Mouse (Mus musculus) intestine, embryonic 14.5 days (tissue): ENCODE results near the gene Saxo1. TPM values are rescaled to one million over a fixed set of nuclear protein-coding genes. Genes with fewer than 3 reads are reported as not detected.

Experiments used
- ATAC-seq: fragments of 200-750 bp; cut with Nextera tagmentation; replicated peaks from 2 replicates; pipeline ENCODE4 v1.8.0; 2017; ENCODE audit warnings: low read depth, moderate number of reproducible peaks, moderate TSS enrichment, moderate library complexity; ENCODE audit not compliant: low FRiP score, low TSS enrichment
- DNase-seq: peaks from one replicate; pipeline ENCODE4 v3.0.0-alpha.2; 2018; ENCODE audit warnings: low spot score
- H3K27ac ChIP-seq: fragments of 300-500 bp; sonication (generic); 2 replicates; pipeline ENCODE4 v1.5.1; 2014; ENCODE audit warnings: low read depth, mild to moderate bottlenecking, control low read depth
- H3K27me3 ChIP-seq: fragments of 300-500 bp; sonication (generic); replicated peaks from 2 replicates; pipeline ENCODE4 v1.6.1; 2014; ENCODE audit warnings: low read length, control low read depth; ENCODE audit not compliant: control insufficient read depth, insufficient read depth
- H3K36me3 ChIP-seq: fragments of 300-500 bp; sonication (generic); 2 replicates; pipeline ENCODE4 v1.6.1; 2014; ENCODE audit warnings: low read length, control low read depth; ENCODE audit not compliant: control insufficient read depth, insufficient read depth
- H3K4me1 ChIP-seq: fragments of 300-500 bp; sonication (generic); replicated peaks from 2 replicates; pipeline ENCODE4 v1.6.1; 2014; ENCODE audit warnings: low read length, control low read depth, mixed read lengths; ENCODE audit not compliant: control insufficient read depth, insufficient read depth
- H3K4me2 ChIP-seq: fragments of 300-500 bp; sonication (generic); 2 replicates; pipeline ENCODE4 v1.6.1; 2014; ENCODE audit warnings: low read length
- H3K4me3 ChIP-seq: fragments of 300-500 bp; sonication (generic); 2 replicates; pipeline ENCODE4 v1.5.1; 2014; ENCODE audit warnings: low read depth, low read length, control low read depth, mixed read lengths
- H3K9ac ChIP-seq: fragments of 300-500 bp; sonication (generic); 2 replicates; pipeline ENCODE4 v1.6.1; 2014; ENCODE audit warnings: mild to moderate bottlenecking, low read length
- H3K9me3 ChIP-seq: fragments of 300-500 bp; sonication (generic); 2 replicates; pipeline ENCODE4 v1.6.1; 2016; ENCODE audit warnings: low read length, control low read depth; ENCODE audit not compliant: control insufficient read depth
- WGBS: fragments of 180-500 bp; shearing (Covaris S2); extraction: QIAGEN DNeasy Blood & Tissue Kit; methylation state at CpG from one replicate; pipeline ENCODE4 v1.1.7; 2014; 5-methylcytosine and 5-hydroxymethylcytosine counted together
- polyA plus RNA-seq: library from polyadenylated mRNA; unstranded; fragments of >200 nt; fragmentation: Nextera tagmentation; extraction: Ambion mirVana; gene quantifications from 2 replicates; pipeline ENCODE4 v1.2.1, GENCODE M21; 2014

Saxo1 gene
- polyA plus RNA-seq, 1 experiment from 2014 or later = not detected

DNA sequence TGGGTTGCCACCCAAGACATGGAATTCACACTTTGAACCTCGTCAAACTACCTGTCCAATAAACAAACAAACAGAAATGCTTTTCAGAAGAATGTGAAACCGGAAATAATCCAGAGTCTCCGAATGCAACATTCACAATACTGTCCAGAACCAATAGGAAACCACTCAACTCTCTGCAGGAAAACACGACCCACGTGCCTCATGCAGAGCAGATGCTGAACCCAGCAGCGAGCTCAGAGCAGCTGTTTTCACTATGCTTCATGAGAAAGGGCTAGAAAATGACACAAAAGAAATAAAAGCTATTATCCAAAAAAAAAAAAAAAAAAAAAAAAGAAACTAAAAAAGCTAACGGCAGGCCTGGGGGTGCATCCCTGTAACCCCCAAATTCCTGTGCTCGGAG, 74.4 kb downstream of the Saxo1 start:
- no peak for DNase-seq
- Histone ChIP-seq H3K27ac (no peak overlapping the region), H3K4me2 (no peak overlapping the region), H3K27me3 (no peaks in the 10 kb centered on the region), H3K9ac (no peak overlapping the region), H3K36me3 (no peaks in the 10 kb centered on the region), H3K9me3 (no peaks in the 10 kb centered on the region), H3K4me3 (no peak overlapping the region), H3K4me1 (peaks cover 7% of the 10 kb centered on the region)
- ATAC-seq = no peak
- 72% methylated on average over 8 of the region's 8 CpGs for WGBS

DNA sequence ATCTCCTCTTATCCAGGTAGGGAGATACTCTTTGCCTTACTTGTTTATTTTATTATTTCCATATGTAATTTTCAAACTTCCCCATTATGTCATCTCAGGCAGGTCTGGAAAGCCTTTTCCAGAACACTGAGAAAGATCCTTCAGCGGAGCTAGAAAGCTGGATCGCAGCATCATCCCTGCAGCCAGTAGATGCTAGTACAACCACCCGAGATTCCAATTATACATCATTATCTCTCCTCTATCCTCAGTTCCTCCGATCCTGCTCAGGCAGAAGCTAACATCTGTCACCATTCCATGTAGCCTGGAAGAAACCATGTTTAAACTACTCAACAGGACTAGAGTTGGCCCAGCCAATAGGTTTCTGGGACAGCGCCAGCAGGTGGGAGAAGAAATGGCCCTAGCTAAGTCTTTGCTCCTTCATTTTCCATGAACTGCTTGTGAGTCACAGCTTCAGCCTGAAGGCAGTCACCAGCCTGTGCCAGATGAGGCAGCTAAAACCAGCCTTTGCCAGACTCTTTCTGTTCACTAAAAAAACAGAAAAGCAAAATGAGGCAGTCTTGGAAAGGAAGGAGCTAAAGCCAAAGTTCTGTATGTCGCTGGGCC, 75.0 kb downstream of the Saxo1 start:
- no peak for DNase-seq
- H3K9me3 ChIP-seq = no peaks in the 10 kb centered on the region
- peaks cover 7% of the 10 kb centered on the region for H3K4me1 ChIP-seq
- H3K9ac ChIP-seq = no peak overlapping the region
- H3K36me3 ChIP-seq = no peaks in the 10 kb centered on the region
- H3K27ac ChIP-seq = no peak overlapping the region
- no peak overlapping the region for H3K4me2 ChIP-seq
- no peak for ATAC-seq
- WGBS = 83% methylated on average over 6 of the region's 6 CpGs
- no peak overlapping the region for H3K4me3 ChIP-seq
- H3K27me3 ChIP-seq = no peaks in the 10 kb centered on the region

DNA sequence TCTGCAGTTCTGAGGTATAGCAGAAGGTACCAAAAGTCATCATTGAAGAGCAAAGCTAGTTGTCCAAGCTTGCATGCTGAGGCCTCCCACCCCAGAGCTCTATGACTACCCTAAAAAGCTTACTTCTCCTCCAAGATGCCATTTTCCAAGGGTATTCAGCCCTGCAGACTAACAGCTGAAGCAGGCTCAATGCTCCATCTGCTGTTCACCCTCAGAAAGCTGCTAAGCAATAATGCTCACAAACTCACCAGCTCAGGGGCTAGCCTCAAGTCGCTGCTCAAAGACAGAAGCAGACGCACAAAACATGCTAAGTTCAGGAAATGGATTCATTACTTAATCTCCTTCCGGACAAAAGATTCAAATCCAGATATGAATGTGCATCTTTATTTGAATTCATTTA, 77.2 kb downstream of the Saxo1 start:
- H3K4me1 ChIP-seq = peaks cover 7% of the 10 kb centered on the region
- no peaks in the 10 kb centered on the region for H3K9me3 ChIP-seq
- no peaks in the 10 kb centered on the region for H3K36me3 ChIP-seq
- DNase-seq = no peak
- no peak overlapping the region for H3K4me2 ChIP-seq
- no peak overlapping the region for H3K4me3 ChIP-seq
- no peak overlapping the region for H3K27ac ChIP-seq
- 83% methylated on average over 3 of the region's 3 CpGs for WGBS
- H3K9ac ChIP-seq = no peak overlapping the region
- H3K27me3 ChIP-seq = no peaks in the 10 kb centered on the region
- no peak for ATAC-seq

DNA sequence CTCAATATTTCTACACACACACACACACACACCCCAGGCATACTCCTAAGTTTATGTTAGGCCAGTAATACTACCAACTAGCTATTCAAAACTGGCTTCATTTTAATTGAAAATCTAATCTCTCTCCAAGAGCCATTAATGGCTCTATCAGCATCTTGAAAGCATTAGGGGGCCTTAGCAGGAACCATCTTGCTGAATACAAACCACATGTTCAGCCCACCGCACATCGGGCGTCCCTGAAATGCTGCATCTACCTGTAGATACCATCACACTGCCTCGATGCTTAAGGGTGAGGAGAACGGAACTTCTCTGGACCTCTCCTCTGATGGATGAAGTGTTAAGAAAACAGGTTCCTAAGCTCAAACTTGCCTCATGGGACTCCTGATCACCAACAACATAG, 93.3 kb downstream of the Saxo1 start:
- Histone ChIP-seq H3K27me3 (no peaks in the 10 kb centered on the region), H3K4me1 (no peaks in the 10 kb centered on the region), H3K9me3 (no peaks in the 10 kb centered on the region), H3K4me2 (no peak overlapping the region), H3K36me3 (no peaks in the 10 kb centered on the region), H3K9ac (no peak overlapping the region), H3K4me3 (no peak overlapping the region), H3K27ac (no peak overlapping the region)
- no peak for DNase-seq
- WGBS = 86% methylated on average over 5 of the region's 5 CpGs
- ATAC-seq = no peak

DNA sequence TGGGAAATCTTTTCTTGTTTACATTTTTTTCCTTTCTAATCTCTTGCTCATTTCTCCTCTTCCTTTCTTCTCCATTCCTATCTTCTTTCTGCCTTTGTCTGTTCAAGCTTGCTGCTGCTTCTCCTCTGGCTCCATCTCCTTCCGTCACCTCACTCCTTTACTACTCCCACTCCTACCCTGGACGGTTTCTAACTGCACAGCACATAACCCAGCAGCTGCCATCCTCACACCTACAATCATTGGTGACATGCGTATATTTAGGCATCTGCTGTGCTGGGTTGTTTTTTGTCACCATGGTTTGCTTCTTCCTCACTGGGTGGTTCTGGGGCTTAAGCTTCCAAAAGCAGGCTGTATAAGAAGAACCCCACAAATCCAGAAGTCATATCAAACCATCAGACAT, 107.7 kb downstream of the Saxo1 start:
- H3K36me3 ChIP-seq = no peaks in the 10 kb centered on the region
- no peaks in the 10 kb centered on the region for H3K4me1 ChIP-seq
- no peaks in the 10 kb centered on the region for H3K9me3 ChIP-seq
- no peak overlapping the region for H3K27ac ChIP-seq
- ATAC-seq = no peak
- 84% methylated on average over 3 of the region's 3 CpGs for WGBS
- DNase-seq = no peak
- no peak overlapping the region for H3K4me2 ChIP-seq
- H3K9ac ChIP-seq = no peak overlapping the region
- no peak overlapping the region for H3K4me3 ChIP-seq
- no peaks in the 10 kb centered on the region for H3K27me3 ChIP-seq

DNA sequence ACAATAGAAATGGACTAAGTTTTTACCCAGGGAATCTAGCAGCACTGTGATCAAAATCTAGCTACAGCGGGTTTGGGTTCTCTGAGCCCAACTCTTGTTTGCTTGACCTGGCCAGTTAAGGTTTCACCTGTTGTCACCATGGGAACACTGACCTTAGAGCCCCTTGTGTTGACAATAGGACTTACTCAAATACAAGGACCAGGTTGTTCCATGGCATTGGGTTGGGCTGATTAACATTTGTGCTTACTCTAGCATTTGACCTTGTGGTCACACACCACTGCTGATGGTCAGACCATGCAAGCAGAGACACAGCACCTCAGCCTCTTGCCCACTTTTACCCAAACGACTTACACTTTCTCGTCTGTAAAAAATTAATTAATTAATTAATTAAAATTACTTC, 121.8 kb downstream of the Saxo1 start:
- no peak for ATAC-seq
- 64% methylated on average over 3 of the region's 3 CpGs for WGBS
- H3K27me3 ChIP-seq = no peaks in the 10 kb centered on the region
- no peaks in the 10 kb centered on the region for H3K36me3 ChIP-seq
- H3K4me3 ChIP-seq = no peak overlapping the region
- H3K4me2 ChIP-seq = no peak overlapping the region
- no peak overlapping the region for H3K9ac ChIP-seq
- H3K4me1 ChIP-seq = no peaks in the 10 kb centered on the region; the same call in 1 of the 2 replicates
- DNase-seq = no peak
- H3K9me3 ChIP-seq = no peaks in the 10 kb centered on the region
- no peak overlapping the region for H3K27ac ChIP-seq

DNA sequence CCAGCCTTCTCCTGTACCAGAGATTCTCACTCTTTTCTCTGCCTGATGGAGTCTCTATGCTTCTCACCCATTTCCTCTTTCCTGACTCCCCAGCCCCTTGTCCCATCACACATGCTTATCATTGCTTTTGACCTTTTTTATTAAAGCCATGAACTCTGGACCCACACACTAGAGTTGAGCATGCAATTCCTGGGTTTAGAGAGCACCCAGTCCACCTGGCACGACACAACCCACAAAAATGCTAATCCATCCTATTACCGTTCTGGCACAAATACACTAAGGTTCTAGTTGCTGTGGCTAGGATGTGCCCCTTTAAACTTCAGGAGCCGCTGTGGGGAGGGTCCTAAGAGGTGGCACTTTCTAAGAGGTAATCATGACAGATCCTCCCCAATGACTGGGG, 122.5 kb downstream of the Saxo1 start:
- Histone ChIP-seq H3K4me1 (no peaks in the 10 kb centered on the region; the same call in 1 of the 2 replicates), H3K4me3 (no peak overlapping the region), H3K4me2 (no peak overlapping the region), H3K9me3 (no peaks in the 10 kb centered on the region), H3K27ac (no peak overlapping the region), H3K9ac (no peak overlapping the region), H3K36me3 (no peaks in the 10 kb centered on the region), H3K27me3 (no peaks in the 10 kb centered on the region)
- ATAC-seq (no peak), DNase-seq (no peak)
- 83% methylated on average over 3 of the region's 3 CpGs for WGBS

DNA sequence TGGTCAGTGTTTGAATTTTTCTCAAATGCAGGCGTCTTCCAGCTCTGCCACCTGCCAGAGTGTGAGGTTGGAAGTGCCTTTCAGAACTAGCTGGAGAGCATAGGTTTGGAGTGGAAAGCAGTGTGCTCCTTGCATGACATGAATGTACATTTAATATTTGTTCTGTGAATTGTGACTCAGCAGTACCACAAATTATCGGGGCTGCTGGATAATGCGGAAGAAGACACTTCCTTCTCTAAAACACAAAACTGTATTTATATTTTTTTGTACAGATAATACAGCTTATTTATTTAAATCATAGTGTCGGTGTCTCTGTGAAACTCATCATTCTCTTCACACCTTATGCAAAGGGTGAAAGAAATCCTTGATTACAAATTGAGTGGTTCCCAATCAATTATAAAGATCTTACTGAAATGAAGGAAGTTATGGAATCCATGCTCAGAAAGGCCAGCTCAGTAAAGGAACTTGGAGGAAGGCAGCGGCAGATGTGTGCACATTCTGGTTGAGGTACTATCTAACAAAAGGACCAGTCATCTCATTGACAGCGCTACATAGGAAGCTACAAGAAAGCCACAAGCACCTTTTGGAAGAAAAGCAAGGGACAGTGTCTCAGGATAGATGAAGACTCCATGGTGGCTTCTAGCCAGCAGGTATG, 129.9 kb downstream of the Saxo1 start:
- Histone ChIP-seq H3K9me3 (no peaks in the 10 kb centered on the region), H3K4me1 (peaks cover 8% of the 10 kb centered on the region; the same call in 1 of the 2 replicates), H3K36me3 (no peaks in the 10 kb centered on the region), H3K4me2 (no peak overlapping the region), H3K27ac (no peak overlapping the region), H3K9ac (no peak overlapping the region), H3K4me3 (no peak overlapping the region), H3K27me3 (no peaks in the 10 kb centered on the region)
- WGBS = 89% methylated on average over 6 of the region's 6 CpGs
- no peak for DNase-seq
- no peak for ATAC-seq

DNA sequence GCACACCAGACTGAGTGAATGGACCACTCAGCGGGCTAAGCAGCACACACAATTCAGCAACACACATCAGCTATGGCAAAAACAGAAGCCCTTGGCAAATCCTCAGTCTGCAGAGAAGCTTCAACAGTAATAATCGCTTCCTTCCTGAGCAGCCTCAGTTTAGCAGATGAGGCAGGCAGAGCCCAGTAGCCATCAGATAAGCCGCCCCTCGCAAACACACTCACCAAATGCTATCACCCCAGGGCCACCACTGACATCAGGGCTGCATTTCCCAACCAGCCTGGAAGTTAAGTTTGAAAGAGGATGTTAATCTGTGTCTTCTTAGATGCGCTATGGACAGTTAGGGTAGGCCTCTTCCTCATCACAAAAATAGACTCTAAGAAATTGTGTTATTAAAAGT, 130.8 kb downstream of the Saxo1 start:
- DNase-seq (no peak), ATAC-seq (no peak)
- Histone ChIP-seq H3K9me3 (no peaks in the 10 kb centered on the region), H3K4me3 (no peak overlapping the region), H3K27me3 (no peaks in the 10 kb centered on the region), H3K4me1 (peaks cover 8% of the 10 kb centered on the region; the same call in 1 of the 2 replicates), H3K9ac (no peak overlapping the region), H3K27ac (no peak overlapping the region), H3K4me2 (no peak overlapping the region), H3K36me3 (no peaks in the 10 kb centered on the region)
- WGBS = 74% methylated on average over 5 of the region's 5 CpGs
